Mouse (Mus musculus) liver, embryonic 14.5 days (tissue): ENCODE results near the gene Usp2. TPM values are rescaled to one million over a fixed set of nuclear protein-coding genes. Genes with fewer than 3 reads are reported as not detected.

ENCODE experiments used
- ATAC-seq: fragments of 200-750 bp; cut with Nextera tagmentation; 2 replicates; pipeline ENCODE4 v1.8.0; 2017; ENCODE audit warnings: moderate number of reproducible peaks, mild to moderate bottlenecking, moderate library complexity; ENCODE audit not compliant: insufficient read depth
- DNase-seq, 3 experiments: peaks; one replicate each; pipeline ENCODE4 v3.0.0-alpha.2; 2012 to 2013; ENCODE audit warnings: low read depth in 3 of 3, low spot score in 3 of 3
- H3K27ac ChIP-seq: fragments of 300-500 bp; sonication (generic); 2 replicates; pipeline ENCODE4 v1.5.1; 2014; ENCODE audit warnings: moderate library complexity, mild to moderate bottlenecking, control low read depth, inconsistent platforms
- H3K27me3 ChIP-seq: fragments of 300-500 bp; sonication (generic); 2 replicates; pipeline ENCODE4 v1.6.1; 2014; ENCODE audit warnings: mild to moderate bottlenecking, low read length, moderate library complexity; ENCODE audit not compliant: control insufficient read depth, insufficient read depth
- H3K36me3 ChIP-seq: fragments of 300-500 bp; sonication (generic); replicated peaks from 2 replicates; pipeline ENCODE4 v1.6.1; 2014; ENCODE audit warnings: low read depth; ENCODE audit not compliant: control insufficient read depth, insufficient read depth
- H3K4me1 ChIP-seq, 2 experiments: fragments of 200-500 bp in 1 of 2; fragments of 300-500 bp in 1 of 2; sonication (generic) in 1 of 2; replicated peaks; 2 replicates each; pipeline ENCODE4 v1.6.1; 2012 to 2014; ENCODE audit warnings: antibody characterized with exemption in 1 of 2, inconsistent platforms in 1 of 2, low read length in 1 of 2; ENCODE audit not compliant: control insufficient read depth in 2 of 2, insufficient read depth in 2 of 2
- H3K4me2 ChIP-seq: fragments of 300-500 bp; sonication (generic); 2 replicates; pipeline ENCODE4 v1.6.1; 2014; ENCODE audit warnings: low read depth, mild to moderate bottlenecking, control low read depth, moderate library complexity
- H3K4me3 ChIP-seq, 2 experiments: fragments of 200-500 bp in 1 of 2; fragments of 300-500 bp in 1 of 2; sonication (generic) in 1 of 2; 2 replicates each; pipeline ENCODE4 v1.5.1; 2012 to 2014; ENCODE audit warnings: low read depth in 2 of 2, low read length in 2 of 2, mild to moderate bottlenecking in 2 of 2, control low read depth in 1 of 2, inconsistent platforms in 1 of 2, moderate library complexity in 1 of 2; ENCODE audit not compliant: insufficient read depth in 1 of 2
- H3K9ac ChIP-seq: fragments of 300-500 bp; sonication (generic); replicated peaks from 2 replicates; pipeline ENCODE4 v1.6.1; 2014; ENCODE audit warnings: mild to moderate bottlenecking, control low read depth, moderate library complexity
- H3K9me3 ChIP-seq: fragments of 300-500 bp; sonication (generic); 2 replicates; pipeline ENCODE4 v1.6.1; 2016; ENCODE audit warnings: low read length, mixed read lengths; ENCODE audit not compliant: control insufficient read depth
- CTCF ChIP-seq: IDR thresholded peaks from 2 replicates; pipeline ENCODE4 v1.5.1; 2016; ENCODE audit warnings: antibody characterized with exemption, low read depth, control low read depth
- EP300 ChIP-seq: IDR thresholded peaks from 2 replicates; pipeline ENCODE4 v1.6.1; 2016; ENCODE audit warnings: antibody characterized with exemption, low read depth
- WGBS: fragments of 180-500 bp; shearing (Covaris S2); extraction: QIAGEN DNeasy Blood & Tissue Kit; methylation state at CpG from one replicate; pipeline ENCODE4 v1.1.7; 2014; ENCODE audit not compliant: insufficient replicate concordance; 5-methylcytosine and 5-hydroxymethylcytosine counted together
- polyA plus RNA-seq, 2 experiments: library from polyadenylated mRNA; depleted of rRNA in 1 of 2; stranded (reverse) in 1 of 2; unstranded in 1 of 2; fragments of >200 nt; fragmentation: Nextera tagmentation in 1 of 2; extraction: Ambion mirVana in 1 of 2; gene quantifications; 2 replicates each; pipeline versions ENCODE4 v1.2.1 to v1.2.3; 2012 to 2014

The Usp2 gene
- polyA plus RNA-seq, 2 experiments = 0.27 to 1.6 TPM

DNA sequence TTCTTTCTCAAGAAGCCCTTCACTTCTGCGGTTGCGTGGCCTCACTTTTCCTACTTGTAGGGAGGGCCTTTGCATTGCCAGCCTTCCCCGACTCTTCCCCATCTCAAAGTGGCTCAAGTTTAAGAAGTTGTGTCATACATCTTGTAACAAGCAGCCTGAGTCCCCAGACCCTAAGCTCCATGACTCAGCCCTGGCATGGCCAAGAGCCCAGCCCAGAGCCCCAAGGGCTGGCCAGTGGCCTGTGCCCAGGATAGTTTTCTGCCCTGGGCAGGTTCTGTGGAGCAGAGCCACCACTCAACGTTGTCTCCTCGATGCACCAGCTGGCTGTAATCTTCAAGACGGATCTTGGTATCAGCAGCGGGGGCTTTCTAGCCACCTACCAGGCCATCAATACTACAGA is 38.1 kb downstream of the Usp2 start:
- Histone ChIP-seq H3K9me3 (no peaks in the 10 kb centered on the region), H3K4me2 (no peak overlapping the region), H3K36me3 (peaks cover 14% of the 10 kb centered on the region), H3K27me3 (no peaks in the 10 kb centered on the region), H3K4me1 (peaks cover 0 to 7% of the 10 kb centered on the region in 2 experiments), H3K4me3 (no peak overlapping the region), H3K9ac (no peak overlapping the region), H3K27ac (no peak overlapping the region)
- DNase-seq (no peak), ATAC-seq (no peak)
- 80% methylated on average over 7 of the region's 7 CpGs for WGBS
- TF ChIP-seq EP300 = no peak
- no peak for TF ChIP-seq CTCF

DNA sequence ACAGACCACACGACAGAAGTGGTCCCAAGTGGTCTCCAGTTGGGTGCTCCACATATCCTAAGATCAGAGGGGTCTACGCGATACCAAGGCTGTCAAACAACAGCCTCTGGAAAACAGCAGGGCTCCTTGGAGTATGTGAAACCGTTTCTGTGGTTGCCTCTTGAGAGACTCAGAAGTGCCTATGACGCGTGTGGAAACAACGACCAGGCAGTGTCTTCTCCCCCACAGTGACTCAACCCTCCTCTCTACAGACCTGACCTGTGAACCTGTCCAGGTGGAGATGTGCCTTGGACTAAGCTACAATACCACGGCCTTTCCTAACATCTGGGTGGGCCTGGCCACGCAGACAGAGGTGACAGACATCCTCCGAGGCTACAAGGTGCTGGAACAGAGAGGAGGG is 39.0 kb downstream of the Usp2 start:
- WGBS = 80% methylated on average over 10 of the region's 10 CpGs
- ATAC-seq (no peak), DNase-seq (no peak)
- Histone ChIP-seq H3K27me3 (no peaks in the 10 kb centered on the region), H3K36me3 (peaks cover 14% of the 10 kb centered on the region), H3K27ac (no peak overlapping the region), H3K4me2 (no peak overlapping the region), H3K4me1 (peaks cover 0 to 13% of the 10 kb centered on the region in 2 experiments), H3K4me3 (no peak overlapping the region), H3K9me3 (no peaks in the 10 kb centered on the region), H3K9ac (no peak overlapping the region)
- TF ChIP-seq EP300 = no peak
- no peak for TF ChIP-seq CTCF

DNA sequence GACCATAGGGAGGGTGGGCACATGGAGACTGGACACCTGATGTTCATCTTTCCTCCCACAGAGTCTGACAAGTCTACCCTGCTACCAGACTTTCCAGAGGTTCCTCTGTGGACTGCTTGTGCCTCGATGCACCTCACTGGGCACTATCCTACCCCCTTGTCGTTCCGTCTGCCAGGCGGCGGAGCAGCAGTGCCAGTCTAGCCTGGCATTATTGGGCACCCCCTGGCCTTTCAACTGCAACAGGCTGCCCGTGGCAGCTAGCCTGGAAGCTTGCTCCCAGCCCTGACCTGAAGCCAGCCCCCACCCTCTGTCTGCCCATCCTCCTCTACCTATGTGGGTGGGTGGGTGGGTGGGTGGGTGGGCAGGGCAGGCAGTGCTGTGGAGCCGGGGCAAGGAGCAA is 39.4 kb downstream of the Usp2 start:
- H3K9me3 ChIP-seq = no peaks in the 10 kb centered on the region
- H3K4me2 ChIP-seq = no peak overlapping the region
- H3K4me3 ChIP-seq = no peak overlapping the region
- H3K27me3 ChIP-seq = no peaks in the 10 kb centered on the region
- no peak overlapping the region for H3K9ac ChIP-seq
- H3K4me1 ChIP-seq = peaks cover 0 to 13% of the 10 kb centered on the region in 2 experiments
- DNase-seq (no peak), ATAC-seq (no peak)
- peaks cover 14% of the 10 kb centered on the region for H3K36me3 ChIP-seq
- 89% methylated on average over 7 of the region's 7 CpGs for WGBS
- TF ChIP-seq EP300 (no peak), CTCF (no peak)
- no peak overlapping the region for H3K27ac ChIP-seq

DNA sequence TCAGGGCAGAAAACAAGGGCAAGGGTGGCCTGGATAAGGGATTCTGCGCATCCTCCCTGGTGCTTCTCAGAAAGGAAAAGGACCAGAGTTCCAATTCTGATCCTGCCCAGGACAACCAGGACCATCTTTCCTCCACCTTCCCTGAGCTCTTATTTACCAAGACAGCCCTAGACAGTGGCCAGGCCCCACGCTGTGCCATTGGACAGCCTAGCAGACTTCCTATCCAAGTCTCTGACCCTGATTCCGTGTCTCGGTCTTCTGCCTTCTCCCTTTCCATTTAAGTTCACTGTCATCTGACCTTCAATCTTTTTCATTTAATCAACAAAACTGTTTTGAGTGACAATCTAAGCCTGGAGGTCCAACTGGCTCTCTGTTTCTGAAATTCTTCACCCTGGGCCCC is 39.8 kb downstream of the Usp2 start:
- Histone ChIP-seq H3K4me1 (peaks cover 0 to 13% of the 10 kb centered on the region in 2 experiments), H3K9me3 (no peaks in the 10 kb centered on the region), H3K27me3 (no peaks in the 10 kb centered on the region), H3K4me3 (no peak overlapping the region), H3K27ac (no peak overlapping the region), H3K36me3 (peaks cover 14% of the 10 kb centered on the region), H3K4me2 (no peak overlapping the region), H3K9ac (no peak overlapping the region)
- DNase-seq (no peak), ATAC-seq (no peak)
- WGBS = 76% methylated on average over 4 of the region's 4 CpGs
- TF ChIP-seq CTCF = no peak
- TF ChIP-seq EP300 = no peak

DNA sequence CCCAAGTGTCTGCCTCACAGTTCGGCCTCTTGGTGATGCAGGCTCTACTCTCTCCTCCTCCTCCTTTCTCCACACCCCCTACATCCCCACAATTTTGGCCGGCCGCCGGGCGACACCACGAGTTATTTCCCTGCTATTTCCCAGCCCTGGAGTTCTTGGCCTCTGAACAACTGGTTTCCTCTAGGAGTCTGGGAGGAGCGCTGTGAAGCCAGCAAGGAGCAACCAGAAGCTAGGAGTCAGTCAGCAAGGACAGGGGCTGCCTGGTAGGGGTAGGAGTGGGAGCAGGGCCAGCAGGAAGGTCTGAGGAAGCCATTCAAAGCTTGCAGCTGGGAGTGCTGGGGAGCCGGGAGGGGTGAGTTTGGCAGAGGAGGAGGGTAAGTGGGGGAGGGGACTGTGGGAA is 40.3 kb downstream of the Usp2 start, which contains the start of gene C1qtnf5:
C1qtnf5 (plus strand) TSS at position 136 of the 400 bp plus-strand sequence.
- H3K9me3 ChIP-seq = no peaks in the 10 kb centered on the region
- H3K4me1 ChIP-seq = peaks cover 0 to 13% of the 10 kb centered on the region in 2 experiments
- no peak for ATAC-seq
- no peak within 1 kb of the TSS for H3K4me3 ChIP-seq
- DNase-seq = no peak
- peaks cover 14% of the 10 kb centered on the region for H3K36me3 ChIP-seq
- no peak within 1 kb of the TSS for H3K4me2 ChIP-seq
- no peaks in the 10 kb centered on the region for H3K27me3 ChIP-seq
- no peak within 1 kb of the TSS for H3K9ac ChIP-seq
- TF ChIP-seq EP300 (no peak), CTCF (no peak)
- no peak within 1 kb of the TSS for H3K27ac ChIP-seq
- WGBS = 84% methylated on average over 8 of the region's 8 CpGs
